Mouse (Mus musculus): ENCODE data around the gene Mef2d.
A peak's percentile ranks its signal among the peaks of the same experiment; 100 is the strongest.
"Not testable (repeated sequence)": the region's sequence is repeated elsewhere in the genome, so short reads cannot be mapped to it uniquely, and the experiment has no call there.

The Mef2d gene

DNA sequence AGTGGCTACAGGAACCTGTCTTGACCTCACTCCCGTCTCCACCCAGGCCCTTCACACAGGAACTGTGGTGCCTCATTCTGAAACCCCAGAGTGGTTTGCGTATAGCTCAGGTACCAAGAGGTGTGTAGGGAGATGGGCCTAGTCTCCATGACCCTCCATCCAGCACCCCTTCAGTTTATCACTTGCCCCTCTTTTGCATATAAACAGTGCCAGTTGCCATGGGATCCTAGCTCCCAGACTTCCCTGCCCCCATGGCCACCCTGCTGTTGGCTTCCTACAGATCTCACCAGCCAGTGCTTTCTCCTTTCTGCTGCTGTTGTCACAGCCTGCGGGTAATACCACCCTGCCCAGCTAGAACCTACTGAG lies 8.8 kb downstream of the Mef2d start:
- peak; percentile 33 for DNase-seq

DNA sequence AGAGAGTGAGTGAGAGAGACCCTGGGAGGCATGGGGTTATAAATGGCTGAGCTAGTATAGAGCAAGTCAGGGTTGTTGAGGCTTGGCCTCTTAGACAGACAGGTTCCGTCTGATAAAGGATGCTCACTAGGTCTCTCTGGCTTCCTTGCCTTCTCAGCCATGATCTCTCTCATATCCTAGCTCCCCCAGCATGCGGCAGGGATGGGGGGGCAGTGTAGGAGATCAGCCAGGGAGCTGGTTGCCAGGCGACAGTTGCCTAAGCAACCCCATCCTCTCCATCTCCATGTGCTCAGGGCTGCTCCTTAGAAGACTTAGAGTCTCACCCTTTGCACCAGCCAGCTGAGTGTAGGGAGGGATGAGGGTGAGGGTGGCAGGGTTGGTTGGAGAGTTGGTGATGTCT lies 9.9 kb downstream of the Mef2d start:
- DNase-seq: no peak

DNA sequence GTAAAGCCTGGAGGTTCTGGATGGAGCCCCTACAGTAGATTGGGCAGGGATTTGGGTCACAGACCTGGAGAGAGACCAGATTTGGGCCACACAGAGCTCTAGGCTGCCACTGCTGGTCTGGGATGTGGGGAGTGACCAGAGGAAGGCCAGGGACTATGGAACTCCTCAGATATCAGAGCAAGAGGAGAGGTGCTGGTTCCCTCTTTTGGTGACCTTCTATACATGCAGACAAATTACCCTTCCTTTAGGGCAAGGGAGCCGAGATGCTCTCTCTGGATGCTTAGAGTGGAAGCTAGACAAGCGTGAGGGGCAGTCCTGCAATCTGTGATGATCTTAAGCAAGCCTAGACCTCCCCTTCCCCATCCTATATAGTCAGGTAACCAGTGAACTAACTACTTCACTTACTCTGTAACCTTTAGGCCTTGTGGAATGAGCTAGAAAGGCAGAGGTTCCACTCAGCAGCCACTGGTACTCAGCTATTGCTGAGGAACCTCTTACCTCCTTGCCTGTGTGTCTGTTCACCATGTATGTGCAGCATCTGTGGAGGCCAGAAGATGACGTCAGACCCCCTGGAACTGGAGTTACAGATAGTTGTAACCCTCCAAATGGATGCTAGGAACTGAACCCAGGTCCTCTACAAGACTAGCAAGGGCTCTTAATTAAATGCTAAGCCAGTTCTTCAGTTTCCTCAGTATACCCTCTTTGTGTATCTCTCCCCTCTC lies 11.3 kb downstream of the Mef2d start:
- DNase-seq: no peak

DNA sequence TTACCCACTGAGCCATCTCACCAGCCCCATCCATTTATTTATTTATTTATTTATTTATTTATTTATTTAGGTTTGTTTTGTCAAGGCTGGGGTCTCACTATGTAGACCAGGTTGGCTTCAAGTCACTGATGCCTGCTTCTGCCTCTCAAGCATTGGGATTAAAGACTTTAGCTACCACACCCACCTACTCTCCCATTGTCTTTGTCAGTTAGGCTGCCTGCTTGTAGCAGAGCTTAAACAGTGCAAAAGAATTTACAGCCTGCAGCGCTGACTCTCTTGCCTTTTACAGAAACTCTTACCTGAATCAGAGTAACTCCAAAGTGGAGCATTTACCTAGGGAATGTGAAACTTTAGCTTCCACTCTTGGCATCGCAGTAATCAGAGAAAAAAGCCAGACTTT lies 12.1 kb downstream of the Mef2d start:
- DNase-seq: no peak

DNA sequence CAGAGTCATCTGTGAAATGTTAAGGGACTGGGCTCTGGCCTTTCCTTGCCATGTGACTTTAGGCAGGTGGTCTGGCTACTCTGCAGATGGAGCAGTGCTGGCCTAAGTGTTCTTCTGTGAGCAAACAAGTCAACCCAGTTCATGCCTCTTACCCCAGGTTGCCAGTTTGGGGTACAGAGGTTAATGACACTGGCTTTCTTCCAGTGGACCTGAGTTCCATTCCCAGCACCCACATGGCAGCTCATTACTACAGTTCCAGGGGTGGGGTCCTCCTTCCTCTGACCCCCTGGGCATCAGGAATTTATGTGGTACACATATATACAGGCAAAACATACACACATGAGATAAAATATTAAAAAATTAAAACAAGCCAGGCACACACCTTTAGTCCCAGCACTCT lies 14.6 kb downstream of the Mef2d start:
- no peak for DNase-seq

DNA sequence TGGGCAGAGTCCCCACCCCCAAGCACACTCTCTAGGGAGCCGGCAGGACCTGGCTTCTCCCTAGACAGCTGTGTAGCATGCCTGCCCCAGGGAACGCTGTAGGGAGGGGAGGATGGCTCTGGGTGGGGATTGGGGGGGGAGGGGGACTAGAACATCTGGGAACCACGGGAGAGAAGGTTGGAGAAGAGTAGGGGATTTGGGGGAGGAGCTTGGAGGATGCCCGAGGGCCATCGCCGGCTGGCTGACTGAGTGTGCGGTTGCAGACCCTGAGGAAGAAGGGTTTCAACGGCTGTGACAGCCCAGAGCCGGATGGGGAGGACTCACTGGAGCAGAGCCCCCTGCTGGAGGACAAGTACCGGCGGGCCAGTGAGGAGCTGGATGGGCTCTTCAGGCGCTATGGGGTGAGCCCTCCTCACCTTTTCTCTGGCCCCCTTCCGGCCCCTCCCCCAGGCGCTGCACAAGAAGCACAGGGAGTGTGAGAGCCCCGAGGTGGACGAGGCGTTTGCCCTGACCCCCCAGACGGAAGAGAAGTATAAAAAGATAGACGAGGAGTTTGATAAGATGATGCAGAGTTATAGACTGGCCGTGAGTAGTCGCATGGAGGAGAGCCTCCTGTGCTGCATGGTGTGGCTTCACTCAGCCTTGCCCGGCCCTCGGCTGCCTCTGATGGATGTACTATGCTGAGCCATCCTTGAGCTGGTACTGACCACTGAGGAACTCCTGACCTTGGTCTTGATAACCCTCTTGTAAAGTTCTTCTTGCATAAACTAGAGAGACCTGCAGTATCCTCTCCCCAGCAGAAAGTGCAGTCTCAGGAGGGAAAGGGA lies 15.8 kb downstream of the Mef2d start:
- peak; percentile 58 for DNase-seq

DNA sequence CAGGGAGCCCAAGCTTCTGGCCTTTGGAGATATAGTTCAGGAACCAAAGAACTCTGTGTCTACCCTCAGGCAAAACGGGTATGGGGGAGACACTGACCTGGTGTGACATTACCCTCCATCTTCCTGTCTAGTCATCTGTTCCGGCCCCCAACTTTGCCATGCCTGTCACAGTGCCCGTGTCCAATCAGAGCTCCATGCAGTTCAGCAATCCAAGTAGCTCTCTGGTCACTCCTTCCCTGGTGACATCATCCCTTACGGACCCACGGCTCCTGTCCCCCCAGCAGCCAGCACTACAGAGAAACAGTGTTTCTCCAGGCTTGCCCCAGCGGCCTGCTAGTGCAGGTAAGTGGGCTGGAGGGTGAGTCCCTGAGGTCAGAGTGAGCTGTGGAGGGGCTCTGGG lies 16.8 kb downstream of the Mef2d start:
- no peak for DNase-seq

DNA sequence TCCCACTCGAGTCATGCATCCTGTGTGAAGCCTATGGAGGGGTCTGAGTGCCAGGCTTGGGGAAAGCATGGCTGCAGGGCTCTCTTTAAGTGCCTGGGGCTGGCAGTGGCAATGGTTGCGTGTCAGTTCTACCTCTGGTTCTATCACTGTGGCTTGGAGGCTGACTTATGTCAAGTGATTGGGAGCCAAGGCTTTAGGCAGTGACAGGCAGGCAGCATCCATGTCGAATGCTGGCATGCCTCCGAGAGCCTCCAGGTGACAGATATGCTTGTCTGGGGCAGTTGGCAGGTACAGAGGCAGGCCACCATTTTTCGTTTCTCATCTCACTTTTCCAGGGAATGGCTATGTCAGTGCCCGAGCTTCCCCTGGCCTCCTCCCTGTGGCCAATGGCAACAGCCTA lies 18.7 kb downstream of the Mef2d start:
- no peak for DNase-seq

DNA sequence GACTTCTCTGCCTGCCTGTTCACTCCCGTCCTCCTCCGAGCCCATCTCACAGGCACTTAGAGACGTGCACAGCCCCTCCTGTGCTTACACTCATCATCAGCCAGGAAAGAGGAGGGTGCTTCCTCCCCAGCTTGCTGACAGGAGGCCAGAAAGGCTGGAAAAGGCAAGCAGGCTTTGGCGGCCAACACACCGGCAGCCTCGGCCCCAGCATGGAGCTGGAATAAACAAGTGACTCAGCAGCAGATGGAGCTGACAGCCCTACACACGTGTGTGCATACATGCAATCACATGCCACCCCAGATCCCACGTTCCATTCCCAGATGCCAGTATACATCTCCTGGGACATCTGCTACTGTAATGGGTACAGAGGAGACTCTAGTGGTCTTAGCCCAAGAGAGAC lies 20.1 kb downstream of the Mef2d start:
- no peak for DNase-seq

DNA sequence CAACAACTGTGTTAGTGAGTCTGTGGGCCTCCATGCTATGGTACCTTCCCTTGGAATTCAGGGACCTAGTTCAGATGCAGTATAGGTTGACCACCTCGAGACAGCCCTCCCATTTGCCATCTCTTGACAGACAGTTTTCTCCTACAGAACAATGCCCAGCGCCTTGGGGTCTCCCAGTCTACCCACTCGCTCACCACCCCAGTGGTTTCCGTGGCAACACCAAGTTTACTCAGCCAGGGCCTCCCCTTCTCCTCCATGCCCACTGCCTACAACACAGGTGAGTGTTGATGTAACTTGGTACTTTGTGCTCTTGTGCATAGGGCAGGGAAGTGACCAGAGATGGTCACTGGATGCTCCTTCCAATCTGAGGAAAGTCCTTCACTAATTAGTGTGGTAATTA lies 20.6 kb downstream of the Mef2d start:
- DNase-seq: no peak

DNA sequence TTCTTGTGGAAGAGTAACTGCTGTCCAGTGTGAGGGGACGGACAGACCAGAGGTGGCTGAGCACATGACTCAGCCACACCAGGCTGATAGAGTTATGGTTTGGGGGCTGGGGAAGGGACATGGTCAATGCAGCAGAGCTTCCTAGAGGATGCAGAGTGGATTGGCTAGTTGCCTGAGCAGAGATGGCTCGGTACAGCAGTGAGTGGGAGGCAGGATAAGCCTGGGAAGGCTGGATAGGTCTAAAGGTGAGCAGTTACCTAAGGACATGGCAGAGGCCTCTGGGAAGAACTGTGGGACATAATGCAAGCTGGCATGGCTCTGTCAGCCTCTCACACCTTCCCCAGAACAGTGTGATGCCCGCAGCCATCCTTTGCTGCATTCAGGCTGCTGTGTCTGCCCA lies 21.7 kb downstream of the Mef2d start:
- DNase-seq: no peak

DNA sequence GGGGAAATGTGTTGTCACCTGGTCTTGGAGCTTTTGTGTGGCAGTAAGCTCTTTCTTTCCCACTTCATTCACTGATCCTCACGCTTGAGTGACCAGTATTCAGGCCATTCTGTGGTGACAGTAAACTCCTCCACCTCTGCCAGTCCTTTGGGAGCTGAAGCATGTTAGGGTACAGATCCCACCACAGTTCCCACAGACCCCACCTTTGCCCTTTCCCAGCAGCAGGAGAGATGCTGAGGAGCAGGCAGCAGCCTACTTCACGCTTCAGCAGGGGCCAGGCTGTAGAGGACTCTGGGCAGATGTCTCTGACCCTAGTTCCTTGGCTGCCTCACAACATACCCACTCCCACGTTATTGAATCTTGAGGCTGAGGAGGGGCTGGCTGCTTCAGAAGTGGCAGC lies 22.1 kb downstream of the Mef2d start:
- no peak for DNase-seq

DNA sequence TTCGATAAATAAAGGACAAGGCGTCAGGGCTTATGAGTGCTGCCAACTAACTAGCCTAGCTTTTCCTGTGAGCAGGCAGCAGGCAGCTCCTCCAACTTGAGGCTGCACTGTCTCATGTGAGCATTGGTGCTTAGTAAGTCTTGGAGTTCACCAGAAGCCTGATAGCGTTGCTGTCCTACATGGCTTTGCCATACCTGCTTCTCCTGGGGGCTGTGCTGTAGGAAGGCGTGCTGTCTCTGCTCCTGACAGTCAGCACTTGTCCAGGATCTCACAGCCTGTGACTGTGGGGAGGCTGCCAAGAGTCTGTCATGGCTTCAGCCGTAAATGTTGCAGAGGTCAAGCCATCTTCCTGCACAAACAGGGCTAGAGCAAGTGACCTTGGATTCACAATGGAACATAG lies 23.9 kb downstream of the Mef2d start:
- DNase-seq: no peak

DNA sequence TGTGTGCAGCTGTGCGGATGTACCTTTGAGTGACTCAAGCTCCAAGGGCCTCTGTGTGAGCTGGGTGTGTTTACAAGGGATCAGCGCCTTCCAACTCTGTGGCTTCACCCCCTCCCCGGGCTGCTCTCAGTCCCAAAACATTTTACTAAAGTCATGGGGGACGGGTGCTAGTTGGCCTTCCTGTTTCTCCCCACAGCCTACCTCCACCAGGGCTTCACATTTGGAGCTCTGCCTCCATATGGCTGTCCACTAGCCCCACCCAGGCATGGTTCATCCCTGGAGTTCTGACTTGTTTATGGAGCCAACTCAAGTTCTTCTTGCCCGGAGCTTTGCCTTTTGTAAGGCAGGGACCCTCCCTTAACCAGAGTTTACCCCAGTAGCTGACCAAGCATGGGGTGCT lies 28.2 kb downstream of the Mef2d start:
- DNase-seq: no peak

DNA sequence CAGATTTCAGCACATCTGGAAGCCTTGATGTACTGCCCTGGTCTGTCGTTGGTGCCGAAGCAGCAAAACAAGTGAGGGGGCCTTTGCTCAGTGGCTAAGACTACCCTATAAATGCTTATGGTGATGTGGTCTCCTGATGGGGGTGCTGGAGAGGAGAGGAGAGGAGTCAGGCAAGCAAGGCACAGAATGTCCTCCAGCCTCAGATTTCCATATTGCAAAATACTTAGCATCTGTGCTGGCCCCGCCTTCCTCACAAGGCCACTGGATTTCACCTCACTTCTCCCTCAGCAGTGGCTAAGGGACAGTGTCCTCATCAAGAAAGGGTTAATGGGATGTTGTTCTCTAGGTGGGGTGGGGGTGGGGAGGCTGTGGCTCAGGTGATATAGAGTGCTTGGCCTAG lies 30.3 kb downstream of the Mef2d start:
- DNase-seq: no peak

DNA sequence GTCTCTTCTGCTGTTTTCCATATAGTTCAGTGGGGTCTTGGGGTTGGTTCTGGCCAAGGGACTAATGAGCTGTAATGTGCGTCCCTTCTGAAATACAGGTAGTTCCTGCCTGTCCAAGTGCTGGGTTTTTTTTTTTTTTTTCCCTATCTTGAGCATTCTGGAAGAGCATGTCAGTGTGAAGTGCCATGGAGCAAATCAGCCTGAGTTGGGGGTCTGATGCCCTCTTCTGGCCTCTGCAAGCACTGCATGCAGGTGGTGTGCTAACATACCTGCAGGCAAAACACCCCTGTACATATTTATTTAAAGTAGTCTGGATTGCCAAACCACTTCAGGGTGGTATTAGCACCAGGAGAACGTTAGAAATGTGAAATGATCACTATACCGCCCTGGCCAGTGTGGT lies 31.2 kb downstream of the Mef2d start:
- peak; percentile 81 for DNase-seq

DNA sequence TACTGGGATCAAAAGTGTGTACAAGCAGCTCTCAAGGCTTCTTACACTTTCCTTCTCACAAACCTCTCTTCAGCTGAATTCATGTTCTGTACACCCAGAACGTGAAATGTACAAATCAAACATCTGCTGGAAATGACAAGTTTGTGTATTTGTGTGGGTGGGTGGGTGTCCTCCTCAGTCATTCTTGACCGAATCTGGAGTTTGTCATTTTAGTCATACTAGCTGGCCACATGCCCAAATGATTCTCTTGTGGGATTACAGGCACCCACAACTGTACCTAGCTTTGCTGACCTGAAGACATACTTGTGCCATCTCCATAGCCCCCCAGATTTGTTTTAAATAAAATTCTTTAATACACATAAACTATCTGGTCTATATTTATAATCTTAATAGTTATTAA lies 32.7 kb downstream of the Mef2d start:
- DNase-seq: no peak

DNA sequence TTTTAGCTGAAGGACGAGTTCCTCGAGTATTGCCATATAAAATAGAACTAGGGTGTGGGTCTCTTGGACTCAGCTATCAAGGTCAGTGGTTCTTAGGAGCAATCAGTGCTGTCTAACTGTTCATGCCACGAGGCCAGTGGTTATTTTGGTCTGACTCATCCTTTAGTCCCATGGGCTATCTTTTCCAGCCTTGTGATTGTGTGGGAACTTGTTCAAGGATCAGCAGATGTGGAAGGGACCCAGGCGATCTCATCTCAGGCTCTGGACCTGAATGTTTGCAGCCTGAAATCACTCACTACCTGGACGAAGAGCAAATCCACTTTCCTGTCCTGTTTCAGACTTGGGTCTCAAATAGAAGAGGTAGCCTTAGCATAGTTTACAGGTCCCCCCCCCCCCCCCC lies 34.9 kb downstream of the Mef2d start:
- no peak for DNase-seq

DNA sequence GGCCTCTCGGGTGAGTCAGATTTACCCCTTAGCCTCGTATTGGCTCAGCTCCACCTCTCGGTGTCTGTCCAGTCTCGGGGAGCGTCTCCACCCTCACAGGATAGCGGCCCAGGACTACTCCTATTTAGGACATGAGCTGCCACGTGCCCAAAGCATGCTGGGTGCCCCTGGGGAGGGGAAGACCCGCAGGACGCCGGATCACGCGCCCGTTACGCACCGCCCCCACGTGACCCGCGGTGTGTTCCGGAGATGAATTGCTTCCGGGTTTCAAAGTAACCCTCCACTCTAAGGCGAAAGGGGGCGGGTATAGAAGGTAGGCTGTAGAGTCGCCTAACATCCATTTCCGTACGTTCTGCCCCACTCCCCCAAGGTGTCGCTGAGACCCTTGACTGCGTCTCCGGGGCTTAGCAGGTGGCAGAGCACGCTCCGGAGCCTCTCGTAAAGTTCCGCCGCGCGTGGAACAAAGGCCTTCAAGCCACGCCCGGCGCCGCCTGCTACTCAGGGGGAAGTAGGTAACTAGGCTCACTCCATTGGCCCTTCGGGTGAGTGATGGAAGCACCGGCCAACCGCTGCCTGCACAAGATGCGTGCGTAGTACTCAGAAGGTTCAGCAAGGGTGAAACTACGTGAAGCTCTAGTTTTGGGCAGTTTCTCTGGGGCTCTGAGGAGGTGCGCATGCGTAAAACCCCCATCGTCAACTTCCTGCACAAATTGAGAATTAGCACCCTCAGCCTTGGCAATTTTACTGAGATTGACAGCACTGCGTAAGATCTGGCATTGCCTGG lies 35.6 kb downstream of the Mef2d start:
- DNase-seq: peak; percentile 100

DNA sequence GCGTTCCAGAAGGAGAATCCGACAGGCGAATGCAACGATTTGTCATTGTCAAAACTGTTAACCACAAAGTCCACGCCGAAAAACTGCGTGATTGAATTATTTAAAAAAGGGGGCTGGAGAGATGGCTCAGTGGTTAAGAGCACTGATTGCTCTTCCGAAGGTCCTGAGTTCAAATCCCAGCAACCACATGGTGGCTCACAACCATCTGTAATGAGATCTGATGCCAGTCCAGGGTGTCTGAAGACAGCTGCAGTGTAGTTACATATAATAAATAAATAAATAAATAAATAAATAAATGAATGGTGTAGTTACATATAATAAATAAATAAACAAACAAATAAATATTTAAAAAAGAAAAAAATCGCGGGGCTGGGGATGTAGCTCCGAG lies 36.2 kb downstream of the Mef2d start:
- not testable (repeated sequence) for DNase-seq

DNA sequence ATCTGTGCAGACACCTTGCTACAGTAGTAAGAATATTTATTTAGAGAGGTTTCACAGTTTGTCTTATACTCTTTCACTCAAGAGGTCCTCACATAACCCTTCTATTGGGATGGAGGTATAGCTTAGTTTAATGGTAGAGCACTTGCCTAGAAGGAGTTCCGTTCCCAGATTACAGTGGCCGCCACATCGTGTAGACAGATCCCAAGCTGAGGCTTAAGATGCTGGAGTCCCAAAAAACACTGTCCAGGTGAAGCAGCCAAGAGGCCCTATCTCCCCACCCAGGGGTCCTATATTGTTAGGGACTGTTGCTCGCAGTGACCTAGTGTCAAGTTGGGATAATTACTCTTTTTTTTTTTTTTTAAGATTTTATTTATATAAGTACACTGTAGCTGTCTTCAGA lies 36.8 kb downstream of the Mef2d start:
- DNase-seq: no peak

DNA sequence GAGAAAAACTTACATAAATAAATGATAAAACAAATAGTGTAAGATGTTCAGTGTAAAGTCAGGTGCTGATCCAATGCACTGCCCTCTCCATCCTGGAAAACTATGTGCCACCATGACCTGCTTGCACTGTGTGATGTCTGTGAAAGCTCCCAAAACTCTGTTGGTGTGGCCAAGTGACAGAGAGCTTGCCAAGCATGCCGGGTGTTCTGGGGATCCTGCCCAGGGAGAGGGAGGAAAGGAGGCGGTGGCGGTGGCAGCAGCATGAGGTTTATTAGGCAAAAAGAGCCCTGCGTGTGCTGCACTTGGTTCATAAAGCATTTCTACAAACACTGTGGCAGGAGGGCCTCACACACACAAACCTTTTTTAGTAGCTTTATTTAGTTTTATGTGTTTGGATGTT lies 39.2 kb downstream of the Mef2d start:
- DNase-seq: no peak

DNA sequence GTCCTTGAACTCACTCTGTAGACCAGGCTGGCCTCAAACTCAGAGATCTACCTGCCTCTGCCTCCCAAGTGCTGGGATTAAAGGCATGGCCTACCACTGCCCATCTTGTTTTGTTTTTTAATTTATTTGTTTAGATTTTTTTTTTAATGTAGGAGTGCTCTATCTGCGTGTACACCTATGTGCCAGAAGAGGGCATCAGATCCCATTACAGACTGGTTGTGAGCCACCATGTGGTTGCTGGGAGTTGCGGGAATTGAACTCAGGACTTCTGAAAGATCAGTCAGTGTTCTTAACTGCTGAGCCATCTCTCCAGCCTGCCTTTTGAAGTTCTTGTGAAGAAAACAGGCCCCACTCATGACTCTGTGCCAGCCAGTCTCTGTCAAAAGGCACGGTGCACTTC lies 44.3 kb downstream of the Mef2d start:
- no peak for DNase-seq

DNA sequence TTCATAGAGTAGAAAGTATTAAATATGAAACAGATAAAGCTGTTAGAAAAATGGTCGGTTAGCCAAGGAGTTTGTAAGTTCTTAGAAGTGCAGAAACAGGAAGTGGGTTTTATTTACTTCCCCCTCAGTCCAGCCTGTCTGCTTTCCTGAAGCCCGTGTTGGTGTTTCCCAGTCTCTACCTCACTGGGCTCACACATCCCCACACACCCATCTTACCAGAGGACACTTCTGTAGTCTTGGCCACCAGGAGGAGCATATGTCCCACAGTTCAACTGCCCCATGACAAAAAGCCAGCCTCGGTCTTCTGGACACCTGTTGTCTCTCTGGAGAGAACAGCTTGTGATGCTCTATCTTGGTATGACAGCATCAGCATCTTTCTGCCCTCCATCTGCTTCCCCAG lies 49.0 kb downstream of the Mef2d start:
- DNase-seq: no peak

Data from lung, postnatal 36 days (tissue).